Comparison of ENCODE assay signal across 9 mouse cellular contexts in the genomic region with DNA sequence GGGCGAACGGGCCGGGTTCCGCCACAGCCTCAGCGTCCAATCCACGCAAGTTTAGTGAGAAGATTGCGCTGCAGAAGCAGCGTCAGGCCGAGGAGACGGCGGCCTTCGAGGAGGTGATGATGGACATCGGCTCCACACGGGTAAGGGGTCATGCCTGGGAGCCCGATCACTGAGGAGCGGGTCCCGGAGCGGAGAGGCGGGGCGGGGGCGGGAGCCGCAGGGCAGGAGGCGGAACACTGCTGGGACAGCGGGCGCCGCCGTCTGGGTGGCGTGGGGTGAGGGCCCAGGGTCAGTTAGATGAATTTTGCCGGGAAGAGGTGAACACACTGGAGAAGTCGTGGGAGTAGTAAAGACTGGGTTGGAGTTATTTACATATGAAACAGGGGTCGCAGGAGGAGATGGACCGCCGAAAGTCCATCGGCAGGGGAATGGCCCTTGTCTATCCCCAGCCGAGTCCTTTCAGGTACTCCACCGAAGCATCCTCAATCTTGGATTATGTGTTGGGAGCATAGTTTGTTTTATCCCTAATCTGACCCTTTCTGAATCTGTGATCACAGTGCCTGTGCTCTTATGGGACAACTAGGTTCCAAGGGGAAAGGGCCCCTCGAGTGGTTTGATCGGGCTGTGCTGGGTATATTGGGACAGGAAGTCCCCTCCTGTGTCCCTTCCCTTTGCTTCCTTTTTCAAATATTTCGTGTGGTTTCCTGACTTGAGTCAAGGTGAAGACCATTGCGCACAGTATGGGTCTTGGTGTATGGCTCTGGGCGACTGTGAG. TPM values are rescaled to one million over a fixed set of nuclear protein-coding genes. Genes with fewer than 3 reads are reported as not detected.
DNase-seq lines count a peak whose midpoint lies in the region; ATAC-seq and TF ChIP-seq lines count a peak whose summit lies in the region.
"Had no signal": no experiment of that assay in that cellular context is flagged by ENCODE, and none has a peak within 500 bp of the region (broad histone marks: within the 10 kb centered on the region; RNA-seq: fewer than 3 reads in every experiment).

No protein-coding gene starts in this region.

- no peaks in the 10 kb centered on the region for H3K9me3 ChIP-seq in kidney, postnatal 0 days (replicated peaks; ENCODE audit: low read length)
- no peaks in the 10 kb centered on the region for H3K9me3 ChIP-seq in forebrain, embryonic 14.5 days (replicated peaks; ENCODE audit: control insufficient read depth, low read length)
- H3K9me3 ChIP-seq in neural tube, embryonic 12.5 days, result no peaks in the 10 kb centered on the region

- H3K4me2 ChIP-seq in kidney, postnatal 0 days (ENCODE audit: low read length), result peak overlapping the region; percentile 76
- peak overlapping the region; percentile 73 for H3K4me2 ChIP-seq in forebrain, embryonic 14.5 days (ENCODE audit: low read length)
- H3K4me2 ChIP-seq in neural tube, embryonic 12.5 days (replicated peaks), result peak overlapping the region; percentile 83

- H3K36me3 ChIP-seq in kidney, postnatal 0 days (ENCODE audit: insufficient read depth, low read length), result peaks cover 31% of the 10 kb centered on the region
- peaks cover 37% of the 10 kb centered on the region for H3K36me3 ChIP-seq in forebrain, embryonic 14.5 days (ENCODE audit: control insufficient read depth, insufficient read depth, low read length)
- H3K36me3 ChIP-seq in neural tube, embryonic 12.5 days, result peaks cover 34% of the 10 kb centered on the region

- H3K4me3 ChIP-seq in kidney, postnatal 0 days (replicated peaks; ENCODE audit: low read depth, low read length), result peak overlapping the region; percentile 92
- peak overlapping the region; percentile 96 for H3K4me3 ChIP-seq in forebrain, embryonic 14.5 days (ENCODE audit: low read depth, low read length)
- peak overlapping the region; percentile 88 for H3K4me3 ChIP-seq in neural tube, embryonic 12.5 days

- 0 out of 2 replicates have a peak, but pooled peaks cover 6% of the 10 kb centered on the region for H3K4me1 ChIP-seq in kidney, postnatal 0 days (replicated peaks; ENCODE audit: insufficient read depth, low read length)
- H3K4me1 ChIP-seq in forebrain, embryonic 14.5 days (ENCODE audit: control insufficient read depth, insufficient read depth, low read length), result peaks cover 6% of the 10 kb centered on the region
- peaks cover 15% of the 10 kb centered on the region for H3K4me1 ChIP-seq in neural tube, embryonic 12.5 days

- H3K27me3 ChIP-seq in kidney, postnatal 0 days (ENCODE audit: insufficient read depth, low read length), result no peaks in the 10 kb centered on the region
- H3K27me3 ChIP-seq in forebrain, embryonic 14.5 days (replicated peaks; ENCODE audit: control insufficient read depth, insufficient read depth, low read length), result no peaks in the 10 kb centered on the region
- H3K27me3 ChIP-seq in neural tube, embryonic 12.5 days (replicated peaks), result no peaks in the 10 kb centered on the region

- peak overlapping the region; percentile 93 for H3K27ac ChIP-seq in kidney, postnatal 0 days
- H3K27ac ChIP-seq in forebrain, embryonic 14.5 days (ENCODE audit: low read depth, low read length), result peak overlapping the region; percentile 84
- H3K27ac ChIP-seq in neural tube, embryonic 12.5 days, result peak overlapping the region; percentile 53; the same call in 1 of the 2 replicates

- peak overlapping the region; percentile 87 for H3K9ac ChIP-seq in kidney, postnatal 0 days (ENCODE audit: low read depth, low read length)
- peak overlapping the region; percentile 96 for H3K9ac ChIP-seq in forebrain, embryonic 14.5 days (ENCODE audit: low read length)
- peak overlapping the region; percentile 88 for H3K9ac ChIP-seq in neural tube, embryonic 12.5 days

- ATAC-seq in kidney, postnatal 0 days (replicated peaks; ENCODE audit: low FRiP score, low read depth), result peak; percentile 80
- ATAC-seq in forebrain, embryonic 14.5 days, result peak; percentile 65
- peak; percentile 46; the same call in 1 of the 2 replicates for ATAC-seq in neural tube, embryonic 12.5 days (ENCODE audit: low FRiP score, low read depth)

- TF ChIP-seq CTCF in kidney, postnatal 0 days (IDR thresholded peaks at IDR 0.05; ENCODE audit: low read depth), result no peak

- WGBS in kidney, postnatal 0 days, result under 1% methylated on average over 41 of the region's 41 CpGs
- WGBS in forebrain, embryonic 14.5 days, result under 1% methylated on average over 41 of the region's 41 CpGs
- WGBS in neural tube, embryonic 12.5 days, result 1% methylated on average over 41 of the region's 41 CpGs

- DNase-seq in kidney, postnatal 0 days (ENCODE audit: low spot score), result peak; percentile 69
- DNase-seq in kidney, adult 11 months, result no peak
- peak; percentile 21 for DNase-seq in T-cell, adult 2 months (ENCODE audit: low spot score)
- DNase-seq in forebrain, embryonic 14.5 days (ENCODE audit: low spot score), result no peak
- DNase-seq in liver, result peak; percentile 65
- no peak for DNase-seq in gastrocnemius, adult 8-10 months (ENCODE audit: low spot score in 2 of 2)
- no peak for DNase-seq in cerebellum, adult 9-11 months

RNA-seq across cellular contexts. Expression of gene Crtc2, which starts 0.6 kb away (rescaled TPM):
- 20.7 and 23.7 TPM in 2 replicates for polyA plus RNA-seq in kidney, postnatal 0 days (2015; fragmentation: Nextera tagmentation; extraction: Ambion mirVana)
- 10.7 and 14.1 TPM in 2 replicates for polyA plus RNA-seq in forebrain, embryonic 14.5 days (2014; fragmentation: Nextera tagmentation; extraction: Ambion mirVana)
- 22.4 and 25.3 TPM in 2 replicates for polyA plus RNA-seq in neural tube, embryonic 12.5 days (2016; fragmentation: Nextera tagmentation; extraction: Ambion mirVana)
- total RNA-seq in gastrocnemius, adult 8-10 months (2022), result 10 to 100 TPM; 15.3 to 21.7 (median 16.5) TPM

RNA-seq across cellular contexts. Expression of gene Slc39a1, which starts 6.6 kb away (rescaled TPM):
- 130 TPM in 2 replicates for polyA plus RNA-seq in kidney, postnatal 0 days (2015; fragmentation: Nextera tagmentation; extraction: Ambion mirVana)
- 40.0 and 47.0 TPM in 2 replicates for polyA plus RNA-seq in forebrain, embryonic 14.5 days (2014; fragmentation: Nextera tagmentation; extraction: Ambion mirVana)
- 33.8 and 44.2 TPM in 2 replicates for polyA plus RNA-seq in neural tube, embryonic 12.5 days (2016; fragmentation: Nextera tagmentation; extraction: Ambion mirVana)
- 10 to 100 TPM; 37.8 to 46.4 (median 43.6) TPM for total RNA-seq in gastrocnemius, adult 8-10 months (2022)

RNA-seq across cellular contexts. Expression of gene Dennd4b, which starts 10.4 kb away (rescaled TPM):
- polyA plus RNA-seq in kidney, postnatal 0 days (2015; fragmentation: Nextera tagmentation; extraction: Ambion mirVana), result 2.2 TPM in 2 replicates
- polyA plus RNA-seq in forebrain, embryonic 14.5 days (2014; fragmentation: Nextera tagmentation; extraction: Ambion mirVana), result 3.4 and 3.7 TPM in 2 replicates
- polyA plus RNA-seq in neural tube, embryonic 12.5 days (2016; fragmentation: Nextera tagmentation; extraction: Ambion mirVana), result 6.6 and 6.8 TPM in 2 replicates
- total RNA-seq in gastrocnemius, adult 8-10 months (2022), result 100 to 1,000 TPM in 1 of 4 experiments, 10 to 100 TPM in 3; 76.0 to 106 (median 85.8) TPM

RNA-seq across cellular contexts. Expression of gene Creb3l4, which starts 11.3 kb away (rescaled TPM):
- 4.0 and 5.1 TPM in 2 replicates for polyA plus RNA-seq in kidney, postnatal 0 days (2015; fragmentation: Nextera tagmentation; extraction: Ambion mirVana)
- polyA plus RNA-seq in forebrain, embryonic 14.5 days (2014; fragmentation: Nextera tagmentation; extraction: Ambion mirVana), result 4.1 and 4.2 TPM in 2 replicates
- polyA plus RNA-seq in neural tube, embryonic 12.5 days (2016; fragmentation: Nextera tagmentation; extraction: Ambion mirVana), result 3.8 and 4.2 TPM in 2 replicates
- total RNA-seq in gastrocnemius, adult 8-10 months (2022), result not detected
- total RNA-seq: heart, postnatal 14 days had no signal

RNA-seq across cellular contexts. Expression of gene Jtb, which starts 23.2 kb away (rescaled TPM):
- 153 and 160 TPM in 2 replicates for polyA plus RNA-seq in kidney, postnatal 0 days (2015; fragmentation: Nextera tagmentation; extraction: Ambion mirVana)
- polyA plus RNA-seq in forebrain, embryonic 14.5 days (2014; fragmentation: Nextera tagmentation; extraction: Ambion mirVana), result 118 and 124 TPM in 2 replicates
- polyA plus RNA-seq in neural tube, embryonic 12.5 days (2016; fragmentation: Nextera tagmentation; extraction: Ambion mirVana), result 86.3 and 86.7 TPM in 2 replicates
- 10 to 100 TPM; 67.8 to 75.4 (median 71.8) TPM for total RNA-seq in gastrocnemius, adult 8-10 months (2022)

Comparison
In these comparisons a context has a peak if more than half of its experiments do, and no peak if none do; other contexts are left out.
1. DNase-seq: peak in kidney, postnatal 0 days (single experiment), T-cell, adult 2 months (single experiment) and liver (single experiment); none in kidney, adult 11 months (single experiment), forebrain, embryonic 14.5 days (single experiment), gastrocnemius, adult 8-10 months (0 of 2) and cerebellum, adult 9-11 months (single experiment).
2. Peak in every context shown above with its lines, with median percentiles within 50 percentile points of each other: ATAC-seq, H3K27ac ChIP-seq, H3K4me2 ChIP-seq, H3K4me3 ChIP-seq and H3K9ac ChIP-seq.